Mouse (Mus musculus) layer of hippocampus, postnatal 25 days (tissue): ENCODE data around the gene Ubac2. TPM values are rescaled to one million over a fixed set of nuclear protein-coding genes. Genes with fewer than 3 reads are reported as not detected.

ENCODE experiments used
- DNase-seq, 2 experiments: peaks; one replicate each; pipeline ENCODE4 v3.0.0; 2022; ENCODE audit warnings: mixed read lengths in 2 of 2, low spot score in 1 of 2; ENCODE audit errors: extremely low spot score in 1 of 2
- total RNA-seq, 2 experiments: library from RNA; stranded (reverse); gene quantifications; 2 replicates each; pipeline ENCODE4 v1.2.3; 2021

Gene Ubac2
- total RNA-seq, 2 experiments from 2014 or later: 48.3 to 52.4 TPM

DNA sequence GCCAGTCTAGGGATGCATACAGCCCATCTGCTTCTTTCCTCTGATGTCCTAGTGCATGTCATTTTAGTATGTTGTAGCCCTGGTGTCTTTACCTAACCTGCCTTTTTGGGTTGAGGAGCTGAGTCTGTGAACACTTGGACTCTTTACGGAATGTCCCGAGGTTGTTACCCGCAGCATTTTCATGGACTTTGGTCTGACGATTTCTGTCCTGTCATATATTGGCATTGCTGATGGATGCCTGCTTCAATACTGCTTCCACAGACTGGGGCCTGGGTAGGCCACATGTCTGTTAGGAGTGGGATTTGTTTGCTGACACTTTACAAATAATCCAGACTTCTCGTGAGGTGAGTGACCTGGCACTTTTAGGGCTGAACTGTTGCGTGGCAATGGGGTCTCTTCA lies 15.3 kb downstream of the Ubac2 start:
- DNase-seq: no peak

GRCm38 (mm10) chr14:121894511-121895135 lies 16.2 kb downstream of the Ubac2 start:
- DNase-seq: no peak

- DNase-seq: no peak
Observed at GRCm38 (mm10) chr14:121895316-121895715, 16.9 kb downstream of the Ubac2 start.

GRCm38 (mm10) chr14:121896126-121897090 lies 18.0 kb downstream of the Ubac2 start:
- DNase-seq: no peak

DNA sequence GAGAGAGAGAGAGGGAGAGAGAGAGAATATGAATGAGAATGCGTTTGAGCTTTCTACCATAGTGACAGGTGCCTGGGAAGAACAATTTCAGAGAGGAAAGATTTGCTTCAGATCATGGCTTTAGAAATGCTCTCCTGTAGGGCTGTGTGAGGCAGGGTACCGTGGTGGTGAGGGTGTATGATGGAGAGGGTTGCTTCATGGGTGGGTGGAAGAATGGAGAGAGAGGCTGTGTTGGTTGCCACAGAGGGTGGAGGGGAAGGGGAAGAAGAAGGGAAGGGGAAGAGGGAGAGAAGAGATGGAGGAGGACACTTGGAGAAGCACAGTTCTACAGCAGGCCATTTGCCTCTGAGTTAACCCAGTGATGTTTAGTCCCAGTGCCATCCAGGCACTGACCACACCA lies 19.4 kb downstream of the Ubac2 start:
- DNase-seq: no peak

- no peak for DNase-seq
Observed at GRCm38 (mm10) chr14:121898509-121898908, 20.1 kb downstream of the Ubac2 start.

GRCm38 (mm10) chr14:121899071-121899470 lies 20.7 kb downstream of the Ubac2 start:
- DNase-seq: no peak

- DNase-seq: no peak
Observed at GRCm38 (mm10) chr14:121901511-121901910, 23.1 kb downstream of the Ubac2 start.

- DNase-seq: no peak
Observed at GRCm38 (mm10) chr14:121903381-121903876, 25.0 kb downstream of the Ubac2 start.

- no peak for DNase-seq
Observed at GRCm38 (mm10) chr14:121904754-121905153, 26.3 kb downstream of the Ubac2 start.

GRCm38 (mm10) chr14:121906341-121906991 lies 28.0 kb downstream of the Ubac2 start:
- no peak for DNase-seq

DNA sequence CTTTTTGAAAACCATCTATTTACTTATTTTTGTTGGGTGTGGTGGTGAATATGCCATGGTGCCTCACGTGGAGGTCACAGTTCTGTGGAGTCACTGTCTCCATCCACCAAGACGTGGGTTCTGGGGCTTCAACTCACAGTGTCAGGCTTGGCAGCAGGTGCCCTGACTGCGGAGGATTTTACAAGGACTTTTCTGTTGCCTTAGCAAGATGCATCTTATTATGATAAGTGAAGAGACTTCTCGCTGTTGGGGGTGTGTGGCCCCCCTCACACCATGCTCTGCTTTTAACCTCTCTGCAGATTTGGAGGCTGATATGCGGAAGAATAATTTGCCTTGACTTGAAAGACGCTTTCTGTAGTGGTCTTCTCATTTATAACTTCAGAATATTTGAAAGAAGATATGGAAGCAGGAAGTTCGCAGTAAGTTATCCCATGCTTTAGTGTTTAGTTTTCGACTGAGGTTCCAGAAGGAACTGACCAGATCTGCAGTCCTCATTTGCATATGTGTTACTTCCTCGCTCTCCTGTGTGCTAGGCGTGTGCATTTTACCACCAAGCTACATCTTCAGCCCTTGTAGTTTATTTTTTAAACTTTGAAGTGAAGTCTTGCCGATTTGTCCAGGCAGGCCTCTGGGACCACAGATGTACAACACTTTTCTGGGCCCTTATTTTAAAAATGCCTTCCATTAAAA lies 28.7 kb downstream of the Ubac2 start:
- no peak for DNase-seq

- DNase-seq: no peak
Observed at GRCm38 (mm10) chr14:121909868-121910267, 31.4 kb downstream of the Ubac2 start.

- no peak for DNase-seq
Observed at GRCm38 (mm10) chr14:121912501-121912900, 34.1 kb downstream of the Ubac2 start.

DNA sequence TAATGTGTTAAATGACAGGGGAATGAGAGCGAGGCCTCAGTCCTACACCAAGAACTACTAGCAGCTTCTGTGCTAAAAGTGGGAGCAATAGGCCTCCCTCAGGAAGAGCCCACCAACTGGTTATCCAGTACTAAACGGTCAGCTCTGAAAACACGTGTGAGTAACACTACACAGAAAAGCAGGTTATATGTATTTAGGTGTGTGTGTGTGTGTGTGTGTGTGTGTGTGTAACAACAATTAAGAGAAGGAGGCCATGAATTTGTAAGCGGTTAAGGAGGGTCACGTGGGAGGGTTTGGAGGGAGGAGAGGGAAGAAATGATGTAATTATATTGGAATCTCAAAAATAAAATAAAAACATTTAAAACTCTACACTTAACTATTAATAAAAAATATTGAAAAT lies 36.7 kb downstream of the Ubac2 start:
- no peak for DNase-seq

- no peak for DNase-seq
Observed at GRCm38 (mm10) chr14:121915621-121916020, 37.2 kb downstream of the Ubac2 start, which contains the start of gene Gpr18. Gpr18 (minus strand) TSS chr14:121915781.

- no peak for DNase-seq
Observed at GRCm38 (mm10) chr14:121916311-121917094, 38.1 kb downstream of the Ubac2 start.

- no peak for DNase-seq
Observed at GRCm38 (mm10) chr14:121918266-121918665, 39.8 kb downstream of the Ubac2 start.

- no peak for DNase-seq
Observed at GRCm38 (mm10) chr14:121919752-121920151, 41.3 kb downstream of the Ubac2 start.
